Mouse (Mus musculus): ENCODE data around the gene Rundc1.
A peak's percentile ranks its signal among the peaks of the same experiment; 100 is the strongest.
"Not testable (repeated sequence)": the region's sequence is repeated elsewhere in the genome, so short reads cannot be mapped to it uniquely, and the experiment has no call there.

The Rundc1 gene

GRCm38 (mm10) chr11:101424925-101425813 lies at the start of gene Rundc1, which contains the start of gene Ptges3l:
TSS of gene Rundc1 (plus strand) at chr11:101425085.
TSS of gene Ptges3l (minus strand) at chr11:101425333.
- DNase-seq: peak; percentile 98 to 99

GRCm38 (mm10) chr11:101378196-101378595 lies 46.7 kb upstream of the Rundc1 start:
- DNase-seq: not testable (repeated sequence)

- DNase-seq: peak in 1 of 2 experiments; percentile 10
Measured at GRCm38 (mm10) chr11:101378926-101379325, 46.0 kb upstream of the Rundc1 start.

- no peak for DNase-seq
Measured at GRCm38 (mm10) chr11:101381817-101382216, 43.1 kb upstream of the Rundc1 start.

- peak; percentile 49 to 60 for DNase-seq
Measured at GRCm38 (mm10) chr11:101395110-101395509, 29.8 kb upstream of the Rundc1 start.

- no peak for DNase-seq
Measured at GRCm38 (mm10) chr11:101415306-101415705, 9.6 kb upstream of the Rundc1 start.

GRCm38 (mm10) chr11:101416433-101417100 lies 8.3 kb upstream of the Rundc1 start:
- peak in 1 of 2 experiments; percentile 15 for DNase-seq

GRCm38 (mm10) chr11:101417101-101417855 lies 7.6 kb upstream of the Rundc1 start, which contains the start of gene Aarsd1:
TSS of gene Aarsd1 (minus strand) at chr11:101417615.
- DNase-seq: peak; percentile 86

- DNase-seq: no peak
Measured at GRCm38 (mm10) chr11:101418991-101419390, 5.9 kb upstream of the Rundc1 start.

GRCm38 (mm10) chr11:101419610-101420009 lies 5.3 kb upstream of the Rundc1 start:
- DNase-seq: no peak

GRCm38 (mm10) chr11:101420148-101420547 lies 4.7 kb upstream of the Rundc1 start:
- DNase-seq: no peak

- DNase-seq: peak in 1 of 2 experiments; percentile 20
Measured at GRCm38 (mm10) chr11:101424105-101424851, 607 bp upstream of the Rundc1 start, which contains the start of gene Gm27029. TSS of gene Gm27029 (minus strand) at chr11:101424796.

GRCm38 (mm10) chr11:101426165-101426564 lies 1.3 kb downstream of the Rundc1 start:
- DNase-seq: no peak

GRCm38 (mm10) chr11:101431327-101431726 lies 6.4 kb downstream of the Rundc1 start:
- no peak for DNase-seq

- DNase-seq: no peak
Measured at GRCm38 (mm10) chr11:101433396-101433795, 8.5 kb downstream of the Rundc1 start.

GRCm38 (mm10) chr11:101435831-101436230 lies 10.9 kb downstream of the Rundc1 start:
- no peak for DNase-seq

- DNase-seq: no peak
Measured at GRCm38 (mm10) chr11:101436916-101437315, 12.0 kb downstream of the Rundc1 start.

GRCm38 (mm10) chr11:101438006-101438405 lies 13.1 kb downstream of the Rundc1 start:
- not testable (repeated sequence) for DNase-seq

GRCm38 (mm10) chr11:101441450-101442126 lies 16.7 kb downstream of the Rundc1 start:
- not testable (repeated sequence) for DNase-seq

GRCm38 (mm10) chr11:101442127-101442693 lies 17.3 kb downstream of the Rundc1 start, which contains the start of gene Rpl27:
TSS of gene Rpl27 (plus strand) at chr11:101442298.
- DNase-seq: peak; percentile 99

- no peak for DNase-seq
Measured at GRCm38 (mm10) chr11:101442760-101443159, 17.9 kb downstream of the Rundc1 start.

Data from lung, adult 18-20 months (tissue).